Mouse (Mus musculus): ENCODE results near the gene Pcgf6. TPM values are rescaled to one million over a fixed set of nuclear protein-coding genes. Genes with fewer than 3 reads are reported as not detected.
"Not testable (repeated sequence)": the region's sequence is repeated elsewhere in the genome, so short reads cannot be mapped to it uniquely, and the experiment has no call there.

The Pcgf6 gene
- polyA plus RNA-seq, 1 experiment from 2014 or later, result 22.0 TPM

GRCm38 (mm10) chr19:47013340-47014158 is 37.2 kb downstream of the Pcgf6 start:
- no peak overlapping the region; the same call in 1 of the 2 replicates for H3K4me2 ChIP-seq (replicated peaks; ENCODE audit: low read depth, low read length)
- no peak for ATAC-seq (ENCODE audit: insufficient number of reproducible peaks, insufficient read depth, low FRiP score, low read depth)
- H3K9me3 ChIP-seq (ENCODE audit: control insufficient read depth, low read depth, low read length), result no peaks in the 10 kb centered on the region
- H3K27ac ChIP-seq (ENCODE audit: low read length), result no peak overlapping the region
- H3K9ac ChIP-seq (replicated peaks; ENCODE audit: low read depth, low read length), result no peak overlapping the region
- peaks cover 38% of the 10 kb centered on the region for H3K27me3 ChIP-seq (ENCODE audit: control insufficient read depth, insufficient read depth, low read length)
- WGBS, result 13% methylated on average over 20 of the region's 20 CpGs
- no peaks in the 10 kb centered on the region for H3K36me3 ChIP-seq (ENCODE audit: control insufficient read depth, insufficient read depth, low read length)
- H3K4me1 ChIP-seq (ENCODE audit: control insufficient read depth, insufficient read depth, low read length), result peaks cover 11% of the 10 kb centered on the region; the same call in 1 of the 2 replicates
- H3K4me3 ChIP-seq (ENCODE audit: low read depth, low read length), result peak overlapping the region; percentile 44

- Histone ChIP-seq H3K36me3 (ENCODE audit: control insufficient read depth, insufficient read depth, low read length) (no peaks in the 10 kb centered on the region), H3K9ac (replicated peaks; ENCODE audit: low read depth, low read length) (no peak overlapping the region), H3K4me1 (ENCODE audit: control insufficient read depth, insufficient read depth, low read length) (peaks cover 11% of the 10 kb centered on the region; the same call in 1 of the 2 replicates), H3K4me2 (replicated peaks; ENCODE audit: low read depth, low read length) (no peak overlapping the region), H3K27ac (ENCODE audit: low read length) (no peak overlapping the region), H3K27me3 (ENCODE audit: control insufficient read depth, insufficient read depth, low read length) (peaks cover 36% of the 10 kb centered on the region), H3K4me3 (ENCODE audit: low read depth, low read length) (no peak overlapping the region), H3K9me3 (ENCODE audit: control insufficient read depth, low read depth, low read length) (no peaks in the 10 kb centered on the region)
- no peak for ATAC-seq (ENCODE audit: insufficient number of reproducible peaks, insufficient read depth, low FRiP score, low read depth)
- WGBS, result 89% methylated on average over 15 of the region's 15 CpGs
Measured at GRCm38 (mm10) chr19:47012521-47013130, 38.1 kb downstream of the Pcgf6 start.

- H3K36me3 ChIP-seq (ENCODE audit: control insufficient read depth, insufficient read depth, low read length), result no peaks in the 10 kb centered on the region
- no peak overlapping the region for H3K4me2 ChIP-seq (replicated peaks; ENCODE audit: low read depth, low read length)
- H3K9ac ChIP-seq (replicated peaks; ENCODE audit: low read depth, low read length), result no peak overlapping the region
- H3K4me1 ChIP-seq (ENCODE audit: control insufficient read depth, insufficient read depth, low read length), result peaks cover 7% of the 10 kb centered on the region; the same call in 1 of the 2 replicates
- peaks cover 22% of the 10 kb centered on the region for H3K27me3 ChIP-seq (ENCODE audit: control insufficient read depth, insufficient read depth, low read length)
- H3K4me3 ChIP-seq (ENCODE audit: low read depth, low read length), result no peak overlapping the region
- H3K27ac ChIP-seq (ENCODE audit: low read length), result no peak overlapping the region
- 76% methylated on average over 5 of the region's 5 CpGs for WGBS
- ATAC-seq (ENCODE audit: insufficient number of reproducible peaks, insufficient read depth, low FRiP score, low read depth), result no peak
- no peaks in the 10 kb centered on the region for H3K9me3 ChIP-seq (ENCODE audit: control insufficient read depth, low read depth, low read length)
Measured at GRCm38 (mm10) chr19:47009943-47010342, 40.8 kb downstream of the Pcgf6 start.

GRCm38 (mm10) chr19:47009420-47009819 is 41.3 kb downstream of the Pcgf6 start:
- no peak for ATAC-seq (ENCODE audit: insufficient number of reproducible peaks, insufficient read depth, low FRiP score, low read depth)
- no peaks in the 10 kb centered on the region for H3K36me3 ChIP-seq (ENCODE audit: control insufficient read depth, insufficient read depth, low read length)
- H3K4me1 ChIP-seq (ENCODE audit: control insufficient read depth, insufficient read depth, low read length), result peaks cover 3% of the 10 kb centered on the region; the same call in 1 of the 2 replicates
- H3K4me2 ChIP-seq (replicated peaks; ENCODE audit: low read depth, low read length), result no peak overlapping the region
- H3K27me3 ChIP-seq (ENCODE audit: control insufficient read depth, insufficient read depth, low read length), result peaks cover 17% of the 10 kb centered on the region
- H3K4me3 ChIP-seq (ENCODE audit: low read depth, low read length), result no peak overlapping the region
- H3K9me3 ChIP-seq (ENCODE audit: control insufficient read depth, low read depth, low read length), result no peaks in the 10 kb centered on the region
- WGBS, result 83% methylated on average over 7 of the region's 7 CpGs
- no peak overlapping the region for H3K27ac ChIP-seq (ENCODE audit: low read length)
- no peak overlapping the region for H3K9ac ChIP-seq (replicated peaks; ENCODE audit: low read depth, low read length)

- Histone ChIP-seq H3K4me3 (ENCODE audit: low read depth, low read length) (no peak overlapping the region), H3K36me3 (ENCODE audit: control insufficient read depth, insufficient read depth, low read length) (no peaks in the 10 kb centered on the region), H3K4me2 (replicated peaks; ENCODE audit: low read depth, low read length) (no peak overlapping the region), H3K27ac (ENCODE audit: low read length) (no peak overlapping the region), H3K27me3 (ENCODE audit: control insufficient read depth, insufficient read depth, low read length) (no peaks in the 10 kb centered on the region), H3K9me3 (ENCODE audit: control insufficient read depth, low read depth, low read length) (no peaks in the 10 kb centered on the region), H3K9ac (replicated peaks; ENCODE audit: low read depth, low read length) (no peak overlapping the region), H3K4me1 (ENCODE audit: control insufficient read depth, insufficient read depth, low read length) (no peaks in the 10 kb centered on the region)
- ATAC-seq (ENCODE audit: insufficient number of reproducible peaks, insufficient read depth, low FRiP score, low read depth), result no peak
- 0% methylated on average over 4 of the region's 4 CpGs for WGBS
Measured at GRCm38 (mm10) chr19:47006321-47006720, 44.4 kb downstream of the Pcgf6 start.

- H3K4me2 ChIP-seq (replicated peaks; ENCODE audit: low read depth, low read length), result no peak overlapping the region
- H3K9me3 ChIP-seq (ENCODE audit: control insufficient read depth, low read depth, low read length), result no peaks in the 10 kb centered on the region
- no peaks in the 10 kb centered on the region for H3K4me1 ChIP-seq (ENCODE audit: control insufficient read depth, insufficient read depth, low read length)
- no peak overlapping the region for H3K4me3 ChIP-seq (ENCODE audit: low read depth, low read length)
- H3K27me3 ChIP-seq (ENCODE audit: control insufficient read depth, insufficient read depth, low read length), result no peaks in the 10 kb centered on the region
- no peak for ATAC-seq (ENCODE audit: insufficient number of reproducible peaks, insufficient read depth, low FRiP score, low read depth)
- H3K36me3 ChIP-seq (ENCODE audit: control insufficient read depth, insufficient read depth, low read length), result no peaks in the 10 kb centered on the region
- 62% methylated on average over 5 of the region's 5 CpGs for WGBS
- no peak overlapping the region for H3K9ac ChIP-seq (replicated peaks; ENCODE audit: low read depth, low read length)
- no peak overlapping the region for H3K27ac ChIP-seq (ENCODE audit: low read length)
Measured at GRCm38 (mm10) chr19:47005873-47006272, 44.8 kb downstream of the Pcgf6 start.

GRCm38 (mm10) chr19:47003742-47004511 is 46.8 kb downstream of the Pcgf6 start:
- no peak overlapping the region for H3K4me3 ChIP-seq (ENCODE audit: low read depth, low read length)
- WGBS, result 71% methylated on average over 6 of the region's 6 CpGs
- H3K27ac ChIP-seq (ENCODE audit: low read length), result no peak overlapping the region
- H3K9me3 ChIP-seq (ENCODE audit: control insufficient read depth, low read depth, low read length), result no peaks in the 10 kb centered on the region
- no peaks in the 10 kb centered on the region for H3K27me3 ChIP-seq (ENCODE audit: control insufficient read depth, insufficient read depth, low read length)
- no peak overlapping the region for H3K4me2 ChIP-seq (replicated peaks; ENCODE audit: low read depth, low read length)
- H3K36me3 ChIP-seq (ENCODE audit: control insufficient read depth, insufficient read depth, low read length), result no peaks in the 10 kb centered on the region
- H3K4me1 ChIP-seq (ENCODE audit: control insufficient read depth, insufficient read depth, low read length), result no peaks in the 10 kb centered on the region
- no peak for ATAC-seq (ENCODE audit: insufficient number of reproducible peaks, insufficient read depth, low FRiP score, low read depth)
- H3K9ac ChIP-seq (replicated peaks; ENCODE audit: low read depth, low read length), result no peak overlapping the region

- WGBS, result 70% methylated on average over 2 of the region's 3 CpGs
- ATAC-seq (ENCODE audit: insufficient number of reproducible peaks, insufficient read depth, low FRiP score, low read depth); H3K27ac ChIP-seq (ENCODE audit: low read length); H3K4me3 ChIP-seq (ENCODE audit: low read depth, low read length); H3K4me1 ChIP-seq (ENCODE audit: control insufficient read depth, insufficient read depth, low read length); H3K9me3 ChIP-seq (ENCODE audit: control insufficient read depth, low read depth, low read length); H3K9ac ChIP-seq (replicated peaks; ENCODE audit: low read depth, low read length); H3K27me3 ChIP-seq (ENCODE audit: control insufficient read depth, insufficient read depth, low read length); H3K36me3 ChIP-seq (ENCODE audit: control insufficient read depth, insufficient read depth, low read length); H3K4me2 ChIP-seq (replicated peaks; ENCODE audit: low read depth, low read length): not testable (repeated sequence)
Measured at GRCm38 (mm10) chr19:47000357-47000756, 50.3 kb downstream of the Pcgf6 start.
